Mouse (Mus musculus): ENCODE measurements around the gene Cst12. TPM values are rescaled to one million over a fixed set of nuclear protein-coding genes. Genes with fewer than 3 reads are reported as not detected.

Cst12 gene
- not detected in 2 replicates for polyA plus RNA-seq (2014; fragmentation: Nextera tagmentation; extraction: Ambion mirVana)

- Histone ChIP-seq H3K9me3 (ENCODE audit: low read depth, low read length) (no peaks in the 10 kb centered on the region), H3K9ac (no peak within 1 kb of the TSS), H3K27me3 (ENCODE audit: insufficient read depth, low read length) (no peaks in the 10 kb centered on the region), H3K4me2 (no peak within 1 kb of the TSS), H3K27ac (ENCODE audit: low read depth) (no peak within 1 kb of the TSS), H3K4me3 (ENCODE audit: low read depth, low read length) (no peak within 1 kb of the TSS), H3K4me1 (ENCODE audit: insufficient read depth) (no peaks in the 10 kb centered on the region), H3K36me3 (ENCODE audit: insufficient read depth) (no peaks in the 10 kb centered on the region)
- no peak for ATAC-seq (ENCODE audit: insufficient read depth)
- TF ChIP-seq CTCF (IDR thresholded peaks at IDR 0.05; ENCODE audit: low read depth) = no peak
- DNase-seq = no peak
- whole genome bisulfite sequencing = 87% methylated on average over 6 of the region's 6 CpGs
Measured at GRCm38 (mm10) chr2:148789142-148789541, at the start of gene Cst12. Gene Cst12 (plus strand): TSS chr2:148789361.

DNA sequence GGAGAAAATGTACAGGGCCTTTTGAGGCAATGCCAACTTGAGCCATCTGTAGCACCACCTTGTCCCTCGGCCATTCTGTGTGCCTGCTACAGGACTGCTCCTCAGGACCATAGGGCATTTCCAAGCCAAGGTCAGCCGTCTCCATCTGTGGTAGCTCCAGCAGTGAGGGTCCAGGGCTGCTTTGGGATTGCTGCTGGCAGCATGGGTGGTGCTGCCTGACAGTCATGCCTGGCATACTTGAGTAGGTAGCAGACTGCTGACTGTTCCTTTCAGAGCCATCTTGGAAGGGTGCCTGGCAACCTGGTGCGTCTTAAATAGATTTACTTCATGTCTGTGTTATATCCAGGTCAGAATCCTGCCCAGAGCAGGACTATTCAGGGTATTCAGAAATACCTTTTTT lies 46.2 kb upstream of the Cst12 start:
- Histone ChIP-seq H3K9me3 (ENCODE audit: low read depth, low read length) (no peaks in the 10 kb centered on the region), H3K9ac (no peak overlapping the region), H3K4me3 (ENCODE audit: low read depth, low read length) (no peak overlapping the region), H3K27me3 (ENCODE audit: insufficient read depth, low read length) (no peaks in the 10 kb centered on the region), H3K4me2 (no peak overlapping the region), H3K4me1 (ENCODE audit: insufficient read depth) (no peaks in the 10 kb centered on the region), H3K27ac (ENCODE audit: low read depth) (no peak overlapping the region), H3K36me3 (ENCODE audit: insufficient read depth) (no peaks in the 10 kb centered on the region)
- no peak for ATAC-seq (ENCODE audit: insufficient read depth)
- WGBS = 75% methylated on average over 3 of the region's 3 CpGs
- no peak for DNase-seq
- TF ChIP-seq CTCF (IDR thresholded peaks at IDR 0.05; ENCODE audit: low read depth) = no peak

DNA sequence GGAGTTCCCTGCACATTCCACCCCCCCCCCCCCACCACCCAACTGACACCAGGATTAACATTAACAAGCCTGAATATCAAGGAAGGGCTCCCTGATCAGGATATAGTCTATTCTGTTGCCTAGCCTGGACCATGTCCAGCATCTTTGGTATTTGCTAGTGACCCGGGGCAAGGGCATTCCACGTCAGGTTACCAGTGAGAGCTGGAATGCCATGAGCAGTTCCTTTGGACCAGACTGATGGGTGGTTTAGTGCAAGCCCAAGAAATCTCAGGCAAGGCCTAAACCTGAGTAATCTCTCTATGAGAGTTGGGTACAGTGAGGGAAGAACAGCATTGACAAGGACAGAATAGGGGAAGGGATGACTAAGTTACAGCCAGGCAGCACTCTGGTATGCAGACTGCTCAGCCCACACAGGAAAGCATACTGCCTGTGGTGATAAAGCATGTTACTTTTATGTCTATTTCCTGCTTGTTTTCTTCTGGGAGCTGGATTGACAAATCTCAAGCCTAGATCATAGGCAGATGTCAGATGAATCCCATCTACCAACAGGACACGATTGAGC lies 45.2 kb upstream of the Cst12 start:
- ATAC-seq (ENCODE audit: insufficient read depth) (no peak), DNase-seq (no peak)

GRCm38 (mm10) chr2:148750058-148750457 lies 39.1 kb upstream of the Cst12 start, which contains the start of gene Cstl1:
Gene Cstl1 (plus strand): TSS chr2:148750358.
- H3K27ac ChIP-seq (ENCODE audit: low read depth) = no peak within 1 kb of the TSS
- DNase-seq (no peak), ATAC-seq (ENCODE audit: insufficient read depth) (no peak)
- no peak within 1 kb of the TSS for H3K9ac ChIP-seq
- H3K4me2 ChIP-seq = no peak within 1 kb of the TSS
- H3K9me3 ChIP-seq (ENCODE audit: low read depth, low read length) = no peaks in the 10 kb centered on the region
- WGBS = 76% methylated on average over 1 of the region's 1 CpGs
- no peak for TF ChIP-seq CTCF (IDR thresholded peaks at IDR 0.05; ENCODE audit: low read depth)
- no peaks in the 10 kb centered on the region for H3K36me3 ChIP-seq (ENCODE audit: insufficient read depth)
- no peak within 1 kb of the TSS for H3K4me3 ChIP-seq (ENCODE audit: low read depth, low read length)
- H3K4me1 ChIP-seq (ENCODE audit: insufficient read depth) = no peaks in the 10 kb centered on the region
- no peaks in the 10 kb centered on the region for H3K27me3 ChIP-seq (ENCODE audit: insufficient read depth, low read length)

More for the DNA sequence above, 45.2 kb upstream of the Cst12 start:
- Histone ChIP-seq H3K4me3 (ENCODE audit: low read depth, low read length) (no peak overlapping the region), H3K36me3 (ENCODE audit: insufficient read depth) (no peaks in the 10 kb centered on the region), H3K27me3 (ENCODE audit: insufficient read depth, low read length) (no peaks in the 10 kb centered on the region), H3K27ac (ENCODE audit: low read depth) (no peak overlapping the region), H3K4me2 (no peak overlapping the region), H3K9ac (no peak overlapping the region), H3K4me1 (ENCODE audit: insufficient read depth) (no peaks in the 10 kb centered on the region), H3K9me3 (ENCODE audit: low read depth, low read length) (no peaks in the 10 kb centered on the region)
- 74% methylated on average over 3 of the region's 3 CpGs for WGBS
- TF ChIP-seq CTCF (IDR thresholded peaks at IDR 0.05; ENCODE audit: low read depth) = no peak

- Histone ChIP-seq H3K27ac (ENCODE audit: low read depth) (no peak overlapping the region), H3K9me3 (ENCODE audit: low read depth, low read length) (no peaks in the 10 kb centered on the region), H3K36me3 (ENCODE audit: insufficient read depth) (no peaks in the 10 kb centered on the region), H3K4me3 (ENCODE audit: low read depth, low read length) (peak overlapping the region; percentile 11; the same call in 1 of the 2 replicates), H3K4me1 (ENCODE audit: insufficient read depth) (no peaks in the 10 kb centered on the region), H3K9ac (no peak overlapping the region), H3K4me2 (peak overlapping the region; percentile 56), H3K27me3 (ENCODE audit: insufficient read depth, low read length) (no peaks in the 10 kb centered on the region)
- peak; percentile 97 for DNase-seq
- 14% methylated on average over 15 of the region's 15 CpGs for WGBS
- ATAC-seq (ENCODE audit: insufficient read depth) = peak; percentile 91
- TF ChIP-seq CTCF (IDR thresholded peaks at IDR 0.05; ENCODE audit: low read depth) = peak; percentile 76
Measured at GRCm38 (mm10) chr2:148751893-148752813, 37.0 kb upstream of the Cst12 start.

- TF ChIP-seq CTCF (IDR thresholded peaks at IDR 0.05; ENCODE audit: low read depth) = no peak
- 70% methylated on average over 1 of the region's 1 CpGs for WGBS
- Histone ChIP-seq H3K4me3 (ENCODE audit: low read depth, low read length) (no peak overlapping the region), H3K4me1 (ENCODE audit: insufficient read depth) (no peaks in the 10 kb centered on the region), H3K27ac (ENCODE audit: low read depth) (no peak overlapping the region), H3K4me2 (no peak overlapping the region), H3K27me3 (ENCODE audit: insufficient read depth, low read length) (no peaks in the 10 kb centered on the region), H3K9ac (no peak overlapping the region), H3K36me3 (ENCODE audit: insufficient read depth) (no peaks in the 10 kb centered on the region), H3K9me3 (ENCODE audit: low read depth, low read length) (no peaks in the 10 kb centered on the region)
- ATAC-seq (ENCODE audit: insufficient read depth) (no peak), DNase-seq (no peak)
Measured at GRCm38 (mm10) chr2:148754310-148754846, 34.8 kb upstream of the Cst12 start.
